Mouse (Mus musculus) thymus, postnatal 14 days (tissue): ENCODE data around the gene Tpgs1.
A peak's percentile ranks its signal among the peaks of the same experiment; 100 is the strongest.
"Not testable (repeated sequence)": the region's sequence is repeated elsewhere in the genome, so short reads cannot be mapped to it uniquely, and the experiment has no call there.

Experiments
- DNase-seq: peaks from one replicate; pipeline ENCODE4 v3.0.0; 2021

Gene Tpgs1

GRCm38 (mm10) chr10:79693580-79694378, 24.6 kb downstream of the Tpgs1 start:
- no peak for DNase-seq

DNA sequence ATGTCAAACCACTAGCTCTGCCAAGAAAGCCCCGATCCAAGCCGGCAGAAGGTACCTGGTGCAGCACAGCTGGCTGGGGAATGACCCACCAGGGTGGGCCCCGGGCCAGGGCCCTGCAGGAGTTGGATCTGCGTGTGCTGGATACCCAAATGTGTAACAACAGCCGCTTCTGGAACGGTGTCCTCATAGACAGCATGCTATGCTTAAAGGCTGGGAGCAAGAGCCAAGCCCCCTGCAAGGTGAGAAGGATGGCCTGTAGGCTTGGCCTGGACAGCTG, 25.1 kb downstream of the Tpgs1 start:
- DNase-seq: no peak

- peak; percentile 83 for DNase-seq
These were observed 26.3 kb downstream of the Tpgs1 start for GRCm38 (mm10) chr10:79695231-79696128.

DNA sequence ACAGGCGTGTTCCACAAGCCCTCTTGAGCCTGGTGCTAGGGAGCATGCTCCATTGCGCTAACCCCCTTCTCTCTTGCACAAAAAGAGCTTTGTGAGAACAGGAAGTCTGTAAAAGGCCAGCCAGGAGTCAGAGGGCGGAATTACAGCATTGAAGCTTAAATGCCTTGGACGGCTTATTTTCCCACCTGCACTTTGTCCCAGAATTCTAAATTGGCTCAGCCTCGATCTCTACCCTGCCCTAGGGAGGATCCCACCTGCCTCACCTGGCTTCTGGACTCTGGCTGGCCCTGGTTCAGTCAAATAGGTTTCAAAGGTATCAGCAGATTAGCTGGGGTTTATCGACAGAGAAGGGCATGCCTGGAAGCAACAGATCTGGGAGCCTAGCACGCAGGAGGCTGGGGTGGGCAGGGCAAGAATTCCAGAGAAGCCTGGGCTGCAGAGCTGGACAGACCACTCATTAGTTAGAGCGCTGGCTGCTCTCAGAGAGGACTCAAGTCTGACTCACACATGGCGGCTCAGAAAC, 27.0 kb downstream of the Tpgs1 start:
- DNase-seq: no peak

DNA sequence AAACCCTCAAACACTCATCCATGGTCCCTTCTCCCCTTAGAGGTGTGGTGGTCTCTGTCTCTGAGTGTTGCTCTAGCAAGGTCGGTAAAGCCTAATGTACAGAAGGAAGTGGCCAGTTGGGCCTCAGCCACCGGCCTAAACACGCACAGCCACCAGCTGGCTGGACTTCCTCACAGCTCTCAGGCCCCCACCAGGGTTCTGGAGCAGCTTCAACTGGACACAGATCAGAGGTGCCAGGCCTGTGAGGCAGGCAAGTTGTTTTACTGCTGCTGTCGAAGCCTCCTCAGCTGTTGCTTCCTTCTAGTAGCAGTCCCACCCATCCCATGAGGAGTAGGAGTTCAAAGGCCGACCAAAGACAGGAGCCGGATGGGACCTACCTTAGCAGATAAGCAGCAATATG, 28.7 kb downstream of the Tpgs1 start:
- no peak for DNase-seq

GRCm38 (mm10) chr10:79698459-79698858, 29.3 kb downstream of the Tpgs1 start:
- DNase-seq: no peak

DNA sequence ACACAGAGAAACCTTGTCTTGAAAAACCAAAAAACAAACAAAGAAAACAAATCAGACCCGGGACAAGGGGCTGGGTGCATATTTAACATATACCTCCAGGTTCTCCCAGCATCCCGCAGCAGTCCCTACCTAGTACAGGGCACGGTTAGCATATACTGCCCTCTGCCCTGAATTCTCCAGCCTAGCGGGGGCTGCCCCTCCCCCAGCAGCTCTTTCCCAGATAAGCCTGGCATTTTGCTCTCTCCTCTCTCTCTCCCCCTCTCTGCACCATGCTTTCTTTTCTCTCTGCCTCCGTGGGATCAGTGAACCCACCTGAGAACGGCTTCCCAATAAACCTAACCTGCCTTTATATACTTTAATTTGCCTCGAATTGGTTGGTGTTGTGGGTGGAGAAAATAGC, 31.5 kb downstream of the Tpgs1 start:
- DNase-seq: no peak

DNA sequence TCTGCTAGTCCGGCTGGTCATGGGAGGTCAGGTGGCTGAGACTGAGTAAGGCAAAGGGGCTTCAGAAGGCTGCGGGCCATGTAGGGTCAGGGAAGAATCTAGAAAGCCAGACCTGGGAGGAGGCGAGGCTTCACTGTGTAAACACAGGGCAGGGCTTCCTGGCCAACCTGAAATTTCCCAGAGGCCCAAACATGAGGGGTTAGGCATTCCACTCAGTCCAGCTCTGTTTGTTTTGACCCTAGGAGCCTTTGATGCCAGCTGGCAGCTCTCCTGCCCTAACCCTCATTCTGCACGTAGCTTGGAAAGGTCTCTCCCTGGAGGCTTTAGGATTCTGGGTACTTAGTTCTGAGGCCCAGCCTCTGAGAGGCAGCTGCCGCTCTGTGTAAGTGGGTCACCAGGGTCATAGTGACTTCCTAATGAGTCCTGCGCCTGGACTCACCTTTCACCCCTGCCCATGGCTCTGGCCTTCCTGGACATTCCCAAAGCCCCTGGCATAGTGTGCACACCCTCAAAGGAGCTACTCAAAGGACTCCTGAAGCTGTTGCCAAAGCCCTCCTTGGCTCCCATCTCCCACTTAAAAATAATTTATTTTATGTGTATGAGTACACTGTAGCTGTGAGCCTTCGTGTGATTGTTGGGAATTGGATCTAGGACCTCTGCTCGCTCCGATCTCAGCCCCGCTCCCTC, 32.4 kb downstream of the Tpgs1 start:
- no peak for DNase-seq

GRCm38 (mm10) chr10:79702970-79703369, 33.8 kb downstream of the Tpgs1 start:
- DNase-seq: not testable (repeated sequence)

DNA sequence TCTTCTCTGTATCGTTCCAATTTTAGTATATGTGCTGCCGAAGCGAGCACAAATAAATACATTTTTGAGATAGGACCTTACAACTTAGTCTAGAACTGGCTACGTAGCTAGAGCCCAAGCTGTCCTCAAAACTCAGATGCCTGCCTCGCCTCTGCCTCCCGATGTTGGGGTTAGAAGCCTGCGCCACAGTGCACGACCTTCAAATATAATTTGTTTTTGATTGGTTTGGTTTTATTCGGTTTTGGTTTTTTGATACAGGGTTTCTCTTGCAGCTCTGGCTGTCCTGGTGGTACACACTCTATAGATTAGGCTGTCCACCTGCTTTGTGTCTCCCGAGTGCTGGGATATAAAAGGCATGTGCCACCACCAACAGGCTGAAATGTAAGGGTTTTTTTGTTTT, 34.4 kb downstream of the Tpgs1 start:
- DNase-seq: no peak

DNA sequence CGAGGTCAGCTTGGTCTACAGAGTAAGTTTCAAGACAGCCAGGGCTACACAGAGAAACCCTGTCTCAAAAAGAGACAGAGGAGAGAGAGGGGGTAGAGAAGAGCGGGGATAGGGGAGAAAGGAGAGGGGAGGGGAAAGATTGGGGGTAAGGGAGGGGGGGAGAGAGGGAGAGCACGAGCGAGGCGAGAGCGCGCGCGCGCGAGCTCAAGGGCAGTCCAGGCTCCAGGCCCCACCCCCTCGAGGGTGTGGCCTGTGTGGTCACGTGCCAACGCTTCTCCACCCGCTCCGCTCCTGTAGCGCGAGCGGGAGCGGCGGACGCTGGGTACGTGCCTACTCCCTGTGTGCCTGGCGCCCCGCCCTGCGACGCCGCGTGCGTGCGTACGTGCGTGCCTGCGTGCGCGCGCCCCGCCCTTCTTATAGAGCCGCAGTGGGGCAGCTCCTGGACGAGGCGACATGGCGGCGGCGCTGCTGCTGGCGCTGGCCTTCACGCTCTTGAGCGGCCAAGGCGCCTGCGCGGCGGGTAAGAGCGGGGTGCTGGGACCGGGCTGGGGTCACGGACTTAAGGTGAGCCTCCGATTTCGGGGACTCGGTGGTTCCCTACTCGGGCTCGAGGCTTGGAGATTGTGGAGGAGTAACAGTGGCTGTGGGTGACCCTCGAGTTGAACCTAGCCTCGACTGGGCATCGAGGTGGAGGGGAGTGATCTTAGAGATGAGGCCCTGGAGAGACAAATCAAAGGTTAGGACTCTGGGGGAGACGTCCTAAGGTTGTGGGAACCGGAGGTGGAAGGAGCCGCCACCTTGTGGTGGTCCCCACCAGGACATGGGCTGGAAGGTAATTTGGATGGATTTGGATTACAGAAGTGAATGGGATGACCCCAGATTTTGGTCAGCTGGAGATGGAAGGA, 35.1 kb downstream of the Tpgs1 start, which contains the start of gene Bsg:
Gene Bsg (plus strand): TSS at position 427 of the 905 bp plus-strand sequence.
- peak; percentile 99 for DNase-seq

DNA sequence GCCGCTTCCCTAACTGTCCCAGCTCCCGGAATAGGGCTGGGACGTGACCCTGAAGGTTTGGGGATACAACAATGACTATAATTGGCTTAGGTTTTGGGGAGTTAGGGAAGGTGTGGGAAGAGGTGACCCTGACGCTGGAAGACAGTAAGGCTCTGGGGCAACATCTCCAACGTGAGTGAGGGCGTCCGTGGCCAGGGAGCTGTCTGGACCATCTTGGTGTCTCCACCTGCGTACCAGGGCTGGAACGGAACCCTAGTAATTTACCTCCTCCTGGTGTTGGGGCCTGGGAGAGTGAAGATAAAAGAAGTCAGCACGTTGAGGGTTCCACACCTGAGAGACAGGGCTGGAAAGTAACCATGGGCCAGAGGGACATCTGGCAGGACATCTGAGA, 35.8 kb downstream of the Tpgs1 start:
- DNase-seq: no peak

DNA sequence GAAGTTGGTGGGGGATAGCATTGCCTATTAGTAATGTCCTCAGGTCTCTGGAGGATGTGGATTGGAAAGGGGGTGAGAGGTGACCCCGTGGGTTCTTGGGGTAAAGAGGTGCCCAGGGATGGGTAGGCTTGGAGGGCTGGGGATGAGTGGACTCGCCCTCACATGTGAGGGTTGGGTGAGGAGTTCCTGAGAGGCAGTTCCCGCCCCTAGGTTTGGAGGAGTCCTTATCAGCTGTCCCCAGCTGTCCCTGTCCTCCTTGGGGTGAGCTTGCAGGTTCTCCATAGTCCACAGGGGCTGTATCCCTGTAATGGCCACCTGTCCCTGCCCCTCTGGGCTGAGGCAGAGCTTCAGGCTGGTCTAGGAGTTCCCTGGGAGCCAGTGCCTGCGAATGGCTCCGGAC, 36.8 kb downstream of the Tpgs1 start:
- no peak for DNase-seq

DNA sequence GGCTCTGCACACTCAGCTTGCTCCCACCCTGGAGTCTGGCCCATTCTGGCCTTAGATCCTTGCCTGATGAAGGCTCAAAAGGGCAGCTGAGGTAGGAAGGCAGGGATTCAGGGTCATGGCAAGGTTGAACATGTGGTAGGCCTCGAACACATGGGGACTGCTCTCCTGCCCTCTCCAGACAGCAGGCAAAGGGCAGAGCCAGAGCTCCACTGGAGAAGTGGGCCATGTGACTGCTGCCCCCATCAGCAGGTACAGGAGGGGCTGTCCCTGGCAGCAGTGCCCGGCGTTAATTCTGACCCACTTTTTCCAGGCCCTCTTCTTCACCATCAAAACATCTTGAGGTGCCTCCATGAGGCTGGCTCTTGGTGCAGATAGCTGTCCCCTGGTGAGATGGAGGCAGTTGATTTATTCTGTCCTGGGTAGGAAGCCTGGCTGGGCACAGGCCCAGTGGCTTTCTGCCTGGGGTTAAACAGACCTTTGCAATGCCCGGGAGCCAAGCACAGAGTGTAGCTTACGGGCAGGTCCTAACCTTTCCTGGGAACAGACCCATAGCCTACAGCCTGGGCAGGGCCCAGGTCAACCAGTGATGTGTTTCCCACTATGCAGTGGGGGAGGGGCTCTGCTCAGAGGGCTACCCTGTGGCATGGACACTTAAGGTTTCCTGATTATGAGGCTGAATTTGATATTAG, 37.4 kb downstream of the Tpgs1 start:
- DNase-seq: no peak

DNA sequence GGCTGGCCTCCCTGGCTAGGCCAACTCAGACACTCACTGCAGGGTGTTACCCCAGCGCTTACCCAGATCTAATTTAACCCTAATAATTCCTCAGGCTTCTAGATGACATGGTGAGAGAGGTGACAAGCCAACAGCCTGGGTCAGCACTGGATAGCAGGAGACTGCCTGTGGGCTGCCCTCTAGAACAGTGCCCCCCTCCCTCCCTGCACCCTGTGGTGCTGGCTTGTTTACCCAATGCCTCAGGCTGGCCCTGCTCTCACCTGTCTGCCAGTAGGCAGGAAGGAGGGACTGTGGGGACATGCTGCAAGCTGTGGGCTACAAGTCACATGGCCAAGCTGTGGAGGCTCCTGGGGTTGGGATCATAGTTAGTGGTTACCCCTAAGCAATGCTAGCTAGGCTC, 38.0 kb downstream of the Tpgs1 start:
- DNase-seq: no peak

DNA sequence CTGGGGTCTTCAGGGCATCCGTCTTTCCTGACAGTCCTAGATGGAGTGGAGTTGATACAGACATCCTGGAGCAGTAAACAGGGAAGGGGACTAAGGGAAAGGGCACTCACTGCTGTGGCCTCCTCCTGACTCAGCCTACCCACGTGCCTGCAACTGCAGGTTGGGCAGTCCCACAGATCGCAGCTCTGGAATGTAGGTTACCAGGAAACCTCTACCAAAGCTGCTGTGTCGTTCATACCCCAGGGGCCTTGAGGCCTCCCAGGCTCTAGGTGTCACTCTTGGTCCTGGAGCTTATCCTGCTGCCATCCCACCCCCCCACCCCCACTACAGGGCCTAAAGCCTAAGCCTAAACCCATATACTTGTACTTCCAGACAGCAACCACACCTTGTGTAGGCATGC, 38.6 kb downstream of the Tpgs1 start:
- no peak for DNase-seq

- DNase-seq: no peak
These were observed 39.5 kb downstream of the Tpgs1 start for GRCm38 (mm10) chr10:79708668-79709067.

GRCm38 (mm10) chr10:79709307-79709706, 40.1 kb downstream of the Tpgs1 start:
- no peak for DNase-seq

DNA sequence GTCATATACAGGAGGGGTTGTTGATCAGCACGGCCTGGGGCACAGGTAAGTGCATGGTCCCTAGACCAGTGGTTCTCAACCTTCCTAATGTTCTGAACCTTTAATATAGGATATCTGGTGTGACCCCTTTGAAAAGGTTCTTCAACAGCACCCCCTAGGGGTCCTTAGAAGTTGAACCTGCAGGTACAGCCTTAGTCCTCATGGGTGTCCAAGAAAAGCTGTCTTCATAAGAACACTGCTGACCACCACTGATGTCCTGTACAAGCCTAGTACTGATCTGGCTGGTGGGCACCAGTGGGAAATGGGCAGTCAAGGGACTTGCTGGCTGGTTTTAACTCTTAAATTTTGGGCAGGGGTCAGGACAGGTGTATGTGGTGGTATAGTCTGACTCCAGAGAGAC, 42.9 kb downstream of the Tpgs1 start:
- peak; percentile 52 for DNase-seq

DNA sequence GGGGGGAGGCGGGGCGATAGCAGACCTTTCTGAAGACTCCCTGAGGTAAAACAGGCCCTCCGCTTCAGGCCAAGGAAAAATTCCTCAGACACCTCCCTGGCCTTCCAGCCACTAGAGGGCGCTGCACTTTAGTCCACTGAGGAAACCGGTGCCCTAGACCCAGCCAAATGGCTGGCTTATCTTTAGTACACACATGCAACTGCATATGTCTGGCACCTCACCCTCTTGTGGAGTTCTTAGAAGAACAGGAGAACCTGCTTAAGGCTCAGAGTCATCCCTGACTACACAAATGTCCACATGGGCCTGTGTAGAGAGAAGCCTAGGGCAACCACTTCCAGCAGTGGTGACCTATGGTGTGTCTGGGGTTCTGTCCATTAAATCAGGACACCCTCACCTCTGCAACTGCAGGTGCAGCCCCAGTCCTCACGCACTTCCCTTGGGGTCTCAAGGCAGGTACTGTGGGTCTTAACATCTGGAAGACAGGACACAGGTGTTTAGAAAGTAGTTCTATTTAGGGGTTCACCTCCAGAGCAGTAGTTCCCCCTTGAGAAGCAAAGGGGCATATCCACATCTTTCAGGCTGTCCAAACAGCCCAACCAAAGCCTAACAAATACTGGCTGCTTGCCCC, 43.4 kb downstream of the Tpgs1 start:
- peak; percentile 78 for DNase-seq

DNA sequence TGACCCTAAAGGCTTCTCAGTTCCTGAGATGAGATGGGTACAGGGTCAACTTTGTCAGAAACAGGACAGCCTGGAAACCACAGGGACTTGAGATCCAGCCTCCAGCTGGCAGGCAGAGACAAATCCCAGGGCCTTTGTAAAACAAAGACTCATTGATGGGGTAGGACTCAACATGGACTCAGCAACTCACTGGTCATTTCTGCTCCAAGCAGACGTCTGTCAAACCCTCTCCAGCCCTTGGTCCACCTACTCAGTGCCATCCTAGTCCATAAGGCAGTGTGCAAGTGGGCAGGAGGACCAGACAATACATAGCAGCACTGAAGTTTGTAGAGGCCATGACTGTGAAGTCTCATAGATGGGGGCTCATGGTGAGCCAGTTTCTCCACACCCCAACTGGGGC, 44.0 kb downstream of the Tpgs1 start:
- no peak for DNase-seq
